Mouse (Mus musculus) limb, embryonic 10.5 days (tissue): ENCODE results near the gene Csad. TPM values are rescaled to one million over a fixed set of nuclear protein-coding genes. Genes with fewer than 3 reads are reported as not detected.
"Not testable (repeated sequence)": the region's sequence is repeated elsewhere in the genome, so short reads cannot be mapped to it uniquely, and the experiment has no call there.

Experiments
- DNase-seq: peaks from one replicate; pipeline ENCODE4 v3.0.0-alpha.2; 2017; ENCODE audit warnings: low spot score
- H3K27ac ChIP-seq: fragments of 300-500 bp; sonication (generic); 2 replicates; pipeline ENCODE4 v1.5.1; 2016; ENCODE audit warnings: mild to moderate bottlenecking
- H3K27me3 ChIP-seq: fragments of 300-500 bp; sonication (generic); 2 replicates; pipeline ENCODE4 v1.6.1; 2016; ENCODE audit warnings: low read depth, mild to moderate bottlenecking; ENCODE audit not compliant: poor library complexity, severe bottlenecking
- H3K36me3 ChIP-seq: fragments of 300-500 bp; sonication (generic); 2 replicates; pipeline ENCODE4 v1.6.1; 2016; ENCODE audit warnings: mild to moderate bottlenecking, moderate library complexity
- H3K4me1 ChIP-seq: fragments of 300-500 bp; sonication (generic); 2 replicates; pipeline ENCODE4 v1.6.1; 2016
- H3K4me3 ChIP-seq: fragments of 300-500 bp; sonication (generic); 2 replicates; pipeline ENCODE4 v1.5.1; 2016; ENCODE audit warnings: mild to moderate bottlenecking, moderate library complexity
- H3K9me3 ChIP-seq: fragments of 300-500 bp; sonication (generic); replicated peaks from 2 replicates; pipeline ENCODE4 v1.6.1; 2016; ENCODE audit warnings: mild to moderate bottlenecking
- WGBS: fragments of 180-500 bp; shearing (Covaris S2); methylation state at CpG from one replicate; pipeline ENCODE4 v1.1.7; 2016; 5-methylcytosine and 5-hydroxymethylcytosine counted together
- polyA plus RNA-seq: library from polyadenylated mRNA; unstranded; fragments of >200 nt; fragmentation: Nextera tagmentation; extraction: Ambion mirVana; gene quantifications from 2 replicates; pipeline ENCODE4 v1.2.1, GENCODE M21; 2016

Csad gene
- polyA plus RNA-seq, 1 experiment from 2014 or later, result 55.0 TPM

DNA sequence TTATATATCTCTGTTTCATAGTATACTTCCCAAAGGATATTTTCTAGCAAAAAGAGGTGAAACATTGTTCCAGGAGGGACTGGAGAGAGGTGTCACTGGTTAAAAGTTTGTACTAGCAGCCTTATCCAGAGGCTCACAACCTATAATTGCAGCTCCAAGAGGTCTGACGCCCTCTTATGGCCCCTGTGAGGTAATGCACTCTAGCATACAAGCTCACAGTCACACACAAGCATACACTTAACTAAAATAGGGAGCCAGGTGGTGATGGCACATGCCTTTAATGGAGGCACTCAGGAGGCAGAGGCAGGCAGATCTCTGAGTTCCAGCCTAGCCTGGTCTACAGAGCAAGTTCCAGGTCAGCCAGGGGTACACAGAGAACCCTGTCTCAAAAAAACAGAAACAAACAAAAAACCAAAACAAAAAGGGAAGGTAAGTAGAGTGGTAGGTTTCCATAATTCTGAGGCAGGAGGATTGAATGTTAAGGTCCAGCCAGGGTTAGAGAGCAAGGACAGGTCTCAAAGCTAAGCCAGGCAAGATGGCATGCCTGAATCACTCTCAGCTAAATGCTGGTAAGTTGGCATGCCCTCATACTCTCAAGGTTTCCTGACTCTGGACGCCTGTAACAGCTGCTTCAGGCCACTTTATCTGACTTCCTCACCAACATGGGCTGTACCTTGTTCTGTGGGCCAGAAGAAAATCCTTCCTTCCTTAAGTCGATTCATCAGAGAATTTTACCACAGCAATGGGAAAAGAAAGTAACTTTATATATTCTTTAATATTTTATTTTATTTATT, 40.4 kb downstream of the Csad start:
- Histone ChIP-seq H3K27me3 (peaks cover 6% of the 10 kb centered on the region), H3K27ac (no peak overlapping the region), H3K9me3 (no peaks in the 10 kb centered on the region), H3K36me3 (no peaks in the 10 kb centered on the region), H3K4me3 (no peak overlapping the region), H3K4me1 (peaks cover 36% of the 10 kb centered on the region)
- 67% methylated on average over 3 of the region's 3 CpGs for WGBS
- no peak for DNase-seq

- Histone ChIP-seq H3K36me3 (no peaks in the 10 kb centered on the region), H3K9me3 (no peaks in the 10 kb centered on the region), H3K4me3 (no peak overlapping the region), H3K4me1 (peaks cover 13% of the 10 kb centered on the region), H3K27me3 (peaks cover 6% of the 10 kb centered on the region), H3K27ac (no peak overlapping the region; the same call in 1 of the 2 replicates)
- 54% methylated on average over 27 of the region's 27 CpGs for WGBS
- DNase-seq, result no peak
Measured at GRCm38 (mm10) chr15:102160415-102161060, 44.0 kb downstream of the Csad start.

- Histone ChIP-seq H3K27me3 (peaks cover 6% of the 10 kb centered on the region), H3K4me3 (no peak overlapping the region), H3K27ac (peak overlapping the region; percentile 64; the same call in 1 of the 2 replicates), H3K4me1 (peaks cover 17% of the 10 kb centered on the region), H3K36me3 (no peaks in the 10 kb centered on the region), H3K9me3 (no peaks in the 10 kb centered on the region)
- 51% methylated on average over 20 of the region's 20 CpGs for WGBS
- no peak for DNase-seq
Measured at GRCm38 (mm10) chr15:102156836-102157235, 47.7 kb downstream of the Csad start.

GRCm38 (mm10) chr15:102155006-102155405, 49.5 kb downstream of the Csad start:
- not testable (repeated sequence) for DNase-seq, H3K27me3 ChIP-seq, H3K36me3 ChIP-seq, H3K27ac ChIP-seq, H3K4me3 ChIP-seq, H3K9me3 ChIP-seq
- WGBS, result 89% methylated on average over 6 of the region's 6 CpGs
- peaks cover 21% of the 10 kb centered on the region for H3K4me1 ChIP-seq

DNA sequence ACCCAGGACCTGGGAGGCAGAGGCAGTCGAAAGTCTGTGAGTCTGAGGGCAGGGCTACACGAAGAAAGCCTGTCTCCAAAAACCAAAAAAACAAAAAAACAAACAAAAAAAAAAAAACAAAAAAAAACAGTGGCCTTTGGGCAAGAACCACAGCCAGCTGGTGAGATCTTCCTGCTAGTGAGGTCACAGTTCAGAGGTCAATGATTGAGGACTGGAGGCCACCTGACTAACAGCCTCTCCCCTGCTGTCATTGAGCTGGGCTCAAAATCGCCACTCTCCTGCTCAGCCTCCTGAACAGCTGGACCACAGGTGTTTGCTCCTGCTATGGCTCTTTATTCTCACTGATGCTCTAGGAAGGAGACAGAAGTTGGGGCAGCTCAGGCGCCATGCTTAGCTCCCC, 51.9 kb downstream of the Csad start:
- no peak for DNase-seq
- Histone ChIP-seq H3K27me3 (0 out of 2 replicates have a peak, but pooled peaks cover 5% of the 10 kb centered on the region), H3K4me3 (no peak overlapping the region), H3K4me1 (peaks cover 26% of the 10 kb centered on the region), H3K36me3 (no peaks in the 10 kb centered on the region), H3K9me3 (no peaks in the 10 kb centered on the region), H3K27ac (peak overlapping the region; percentile 54; the same call in 1 of the 2 replicates)
- WGBS, result 31% methylated on average over 4 of the region's 4 CpGs

DNA sequence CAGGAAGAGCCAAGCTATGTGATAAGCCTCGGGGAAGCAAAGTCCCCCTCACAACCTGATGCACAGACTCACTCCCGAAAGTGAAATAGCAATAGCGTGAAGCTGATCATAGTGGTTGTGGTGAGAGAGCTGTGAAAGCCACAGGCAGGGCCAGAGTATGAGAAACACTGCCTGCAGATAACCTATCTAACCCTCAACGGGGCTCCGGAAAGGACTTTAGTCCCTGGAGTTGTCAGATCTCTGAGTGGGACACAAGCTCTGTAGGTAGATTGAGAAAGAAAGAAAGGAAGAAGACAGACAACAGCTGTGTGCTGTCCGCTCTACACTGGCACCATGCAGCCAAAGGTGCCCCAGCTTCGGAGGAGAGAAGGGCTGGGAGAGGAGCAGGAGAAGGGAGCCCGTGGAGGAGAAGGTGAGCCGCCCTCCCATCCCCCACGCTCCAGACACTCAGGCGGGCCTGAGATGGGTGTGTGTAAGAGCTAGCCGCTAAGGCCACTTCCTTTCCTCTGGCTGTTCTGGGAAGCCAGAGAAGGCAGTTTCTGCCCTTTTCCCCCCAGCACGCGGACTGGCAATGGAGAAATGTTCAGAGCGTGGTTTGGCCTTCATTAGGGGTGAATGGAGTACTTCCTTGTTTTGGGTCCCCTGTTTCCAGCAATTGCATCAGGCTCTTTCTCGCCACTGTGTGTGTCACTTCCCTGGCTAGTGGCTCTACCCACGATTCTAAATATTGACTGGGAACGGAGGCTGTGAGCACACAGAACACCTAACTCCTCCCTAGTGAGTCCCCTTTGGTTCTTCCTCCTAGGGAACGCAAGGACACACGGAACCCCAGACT, 54.0 kb downstream of the Csad start, which contains the start of gene Soat2:
Gene Soat2, plus strand, starts transcription at position 226 of the 835 bp plus-strand sequence.
- H3K27me3 ChIP-seq, result peaks cover 13% of the 10 kb centered on the region
- peak within 1 kb of the TSS; percentile 63 for H3K27ac ChIP-seq
- DNase-seq, result no peak
- no peaks in the 10 kb centered on the region for H3K9me3 ChIP-seq
- 47% methylated on average over 20 of the region's 20 CpGs for WGBS
- H3K4me1 ChIP-seq, result peaks cover 24% of the 10 kb centered on the region
- 0 out of 2 replicates have a peak within 1 kb of the TSS, but pooled peaks have one; percentile 0 for H3K4me3 ChIP-seq
- H3K36me3 ChIP-seq, result no peaks in the 10 kb centered on the region

DNA sequence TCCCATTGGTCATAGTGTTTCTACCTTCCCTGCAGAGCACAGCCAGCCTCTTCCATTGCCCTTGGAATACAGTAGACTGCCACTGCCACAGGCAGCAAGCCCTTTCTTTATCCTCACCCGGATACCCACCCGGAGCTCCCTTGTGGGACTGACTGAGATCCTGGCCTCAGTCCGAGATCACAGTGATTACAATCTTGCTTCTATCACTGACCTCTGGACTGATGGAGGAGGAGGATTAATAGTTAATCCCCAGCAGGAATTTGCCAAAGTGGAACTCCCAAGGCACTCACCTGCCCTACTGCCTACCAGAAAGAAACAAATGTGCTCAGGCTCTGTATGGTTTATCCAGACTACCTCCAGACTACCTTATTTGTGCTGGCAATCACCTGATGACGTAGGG, 55.0 kb downstream of the Csad start:
- Histone ChIP-seq H3K9me3 (no peaks in the 10 kb centered on the region), H3K36me3 (no peaks in the 10 kb centered on the region), H3K27me3 (peaks cover 22% of the 10 kb centered on the region), H3K27ac (0 out of 2 replicates have a peak overlapping the region, but pooled peaks have one; percentile 3), H3K4me1 (peaks cover 28% of the 10 kb centered on the region), H3K4me3 (no peak overlapping the region)
- 80% methylated on average over 4 of the region's 4 CpGs for WGBS
- DNase-seq, result no peak

GRCm38 (mm10) chr15:102147674-102148402, 56.7 kb downstream of the Csad start:
- WGBS, result 70% methylated on average over 16 of the region's 16 CpGs
- H3K27me3 ChIP-seq, result peaks cover 40% of the 10 kb centered on the region
- H3K4me3 ChIP-seq, result no peak overlapping the region
- no peak for DNase-seq
- H3K27ac ChIP-seq, result no peak overlapping the region
- H3K9me3 ChIP-seq, result no peaks in the 10 kb centered on the region
- peaks cover 32% of the 10 kb centered on the region for H3K4me1 ChIP-seq
- no peaks in the 10 kb centered on the region for H3K36me3 ChIP-seq

DNA sequence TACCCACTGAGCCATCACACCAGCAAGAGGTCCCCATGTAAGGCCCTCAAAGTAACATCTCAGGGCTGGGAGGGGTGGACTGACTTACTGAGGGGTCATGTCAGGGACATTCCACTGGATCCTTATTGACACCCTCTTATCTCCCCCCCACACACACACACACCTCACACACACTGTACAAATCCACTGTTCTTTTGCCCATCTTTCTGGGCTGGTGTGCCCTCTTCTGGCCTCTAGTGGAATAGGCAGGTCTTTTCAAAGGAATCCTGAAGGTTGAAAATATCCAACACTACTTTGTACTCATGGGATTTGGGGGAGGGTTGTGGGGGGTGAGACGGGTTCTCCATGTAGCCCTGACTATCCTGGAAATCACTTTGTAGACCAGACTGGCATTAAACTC, 57.6 kb downstream of the Csad start:
- peaks cover 30% of the 10 kb centered on the region for H3K4me1 ChIP-seq
- DNase-seq, result peak; percentile 55

DNA sequence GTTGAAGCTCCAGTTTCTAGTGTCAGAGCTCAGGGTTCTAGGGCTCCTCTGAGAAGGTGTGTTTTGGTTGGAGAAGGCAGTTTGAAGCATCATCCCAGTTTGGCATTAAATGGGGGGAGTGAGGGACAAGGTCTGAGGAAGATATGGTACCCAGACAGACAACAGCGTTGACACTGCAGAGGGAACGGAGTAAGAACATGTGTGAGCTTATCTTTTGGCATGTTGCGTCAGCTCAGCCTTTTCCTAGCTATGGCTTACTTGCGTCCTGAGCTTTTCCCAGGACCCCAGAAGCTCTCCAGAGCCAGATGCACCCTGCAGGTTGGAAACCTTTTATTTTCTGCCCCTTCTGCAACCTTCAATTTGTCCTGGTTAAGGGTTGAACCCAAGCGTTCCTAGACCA, 58.4 kb downstream of the Csad start:
- 92% methylated on average over 5 of the region's 5 CpGs for WGBS
- H3K27me3 ChIP-seq, result peaks cover 51% of the 10 kb centered on the region

More for the DNA sequence above, 57.6 kb downstream of the Csad start:
- 0% methylated on average over 1 of the region's 1 CpGs for WGBS
- no peaks in the 10 kb centered on the region for H3K9me3 ChIP-seq
- no peak overlapping the region for H3K27ac ChIP-seq
- no peak overlapping the region for H3K4me3 ChIP-seq
- H3K27me3 ChIP-seq, result peaks cover 49% of the 10 kb centered on the region
- H3K36me3 ChIP-seq, result no peaks in the 10 kb centered on the region

GRCm38 (mm10) chr15:102145330-102145729, 59.2 kb downstream of the Csad start:
- Histone ChIP-seq H3K36me3 (no peaks in the 10 kb centered on the region), H3K4me3 (no peak overlapping the region), H3K27me3 (peaks cover 51% of the 10 kb centered on the region), H3K27ac (no peak overlapping the region), H3K4me1 (peaks cover 21% of the 10 kb centered on the region), H3K9me3 (no peaks in the 10 kb centered on the region)
- no peak for DNase-seq
- WGBS, result 88% methylated on average over 10 of the region's 10 CpGs

More for the DNA sequence above, 58.4 kb downstream of the Csad start:
- DNase-seq, result no peak
- Histone ChIP-seq H3K36me3 (no peaks in the 10 kb centered on the region), H3K4me1 (peaks cover 29% of the 10 kb centered on the region), H3K9me3 (no peaks in the 10 kb centered on the region), H3K4me3 (no peak overlapping the region), H3K27ac (no peak overlapping the region)

DNA sequence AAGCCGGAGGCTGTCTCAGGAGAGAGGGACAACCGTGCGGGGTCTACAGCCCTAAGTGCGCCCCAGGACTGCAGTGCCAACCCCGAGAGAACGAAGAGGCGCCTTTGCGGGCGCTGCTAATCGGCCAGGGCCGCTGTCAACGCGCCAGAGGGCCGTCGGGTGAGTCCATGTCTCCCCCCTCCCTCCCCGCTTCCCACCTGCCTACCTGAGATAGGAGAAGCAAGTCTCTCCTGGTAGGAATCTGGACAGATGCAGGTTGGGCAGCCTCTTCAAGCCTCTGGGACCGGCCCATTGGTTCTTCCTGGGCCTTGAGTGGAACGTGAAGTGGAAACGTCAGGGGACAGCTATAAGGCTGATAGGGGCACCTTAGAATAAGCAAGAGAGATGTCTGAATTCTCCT, 59.8 kb downstream of the Csad start:
- DNase-seq, result no peak
- 12% methylated on average over 19 of the region's 19 CpGs for WGBS
- Histone ChIP-seq H3K27ac (peak overlapping the region; percentile 53; the same call in 1 of the 2 replicates), H3K36me3 (no peaks in the 10 kb centered on the region), H3K27me3 (peaks cover 51% of the 10 kb centered on the region), H3K9me3 (no peaks in the 10 kb centered on the region), H3K4me3 (peak overlapping the region; percentile 47), H3K4me1 (peaks cover 19% of the 10 kb centered on the region)
